Mouse (Mus musculus) gastrocnemius, postnatal 4 days (tissue): Measurements from ENCODE around the gene Igf1r. TPM values are rescaled to one million over a fixed set of nuclear protein-coding genes. Genes with fewer than 3 reads are reported as not detected.
A peak's percentile ranks its signal among the peaks of the same experiment; 100 is the strongest.

ENCODE experiments used
- DNase-seq, 2 experiments: peaks; one replicate each; pipeline ENCODE4 v3.0.0; 2021 to 2022; ENCODE audit warnings: low spot score in 2 of 2, mixed read lengths in 2 of 2
- total RNA-seq, 2 experiments: library from RNA; stranded (reverse); gene quantifications; 2 replicates each; pipeline ENCODE4 v1.2.3; 2021

Gene Igf1r
- total RNA-seq, 2 experiments from 2014 or later, result 40.6 to 41.0 TPM

- DNase-seq, result no peak
Observed at GRCm38 (mm10) chr7:67955276-67955675, 2.6 kb downstream of the Igf1r start.

- DNase-seq, result no peak
Observed at GRCm38 (mm10) chr7:67957376-67957775, 4.7 kb downstream of the Igf1r start.

- no peak for DNase-seq
Observed at GRCm38 (mm10) chr7:67958045-67958444, 5.4 kb downstream of the Igf1r start.

GRCm38 (mm10) chr7:67960701-67961100 is 8.1 kb downstream of the Igf1r start:
- no peak for DNase-seq

- peak; percentile 67 to 86 for DNase-seq
Observed at GRCm38 (mm10) chr7:67961567-67962267, 9.1 kb downstream of the Igf1r start.

- no peak for DNase-seq
Observed at GRCm38 (mm10) chr7:67963691-67964090, 11.1 kb downstream of the Igf1r start.

GRCm38 (mm10) chr7:67968394-67968793 is 15.8 kb downstream of the Igf1r start:
- no peak for DNase-seq

- DNase-seq, result no peak
Observed at GRCm38 (mm10) chr7:67969076-67969475, 16.4 kb downstream of the Igf1r start.

- DNase-seq, result no peak
Observed at GRCm38 (mm10) chr7:67973180-67974014, 20.8 kb downstream of the Igf1r start.

- no peak for DNase-seq
Observed at GRCm38 (mm10) chr7:67981956-67982355, 29.3 kb downstream of the Igf1r start.

GRCm38 (mm10) chr7:67982809-67983208 is 30.2 kb downstream of the Igf1r start:
- DNase-seq, result no peak

- no peak for DNase-seq
Observed at GRCm38 (mm10) chr7:67983451-67983850, 30.8 kb downstream of the Igf1r start.

GRCm38 (mm10) chr7:67985003-67985416 is 32.4 kb downstream of the Igf1r start:
- DNase-seq, result no peak

GRCm38 (mm10) chr7:67985511-67985910 is 32.9 kb downstream of the Igf1r start:
- DNase-seq, result no peak

GRCm38 (mm10) chr7:67986277-67986676 is 33.6 kb downstream of the Igf1r start:
- DNase-seq, result no peak

GRCm38 (mm10) chr7:67986816-67987215 is 34.2 kb downstream of the Igf1r start:
- no peak for DNase-seq

- no peak for DNase-seq
Observed at GRCm38 (mm10) chr7:67989376-67989775, 36.7 kb downstream of the Igf1r start.

- DNase-seq, result no peak
Observed at GRCm38 (mm10) chr7:67993614-67994013, 41.0 kb downstream of the Igf1r start.

GRCm38 (mm10) chr7:67994346-67994858 is 41.8 kb downstream of the Igf1r start:
- no peak for DNase-seq

GRCm38 (mm10) chr7:67995276-67995675 is 42.6 kb downstream of the Igf1r start:
- no peak for DNase-seq

GRCm38 (mm10) chr7:67996202-67996960 is 43.8 kb downstream of the Igf1r start:
- DNase-seq, result no peak
